Mouse (Mus musculus) ovary, adult 18-20 months (tissue): ENCODE measurements at regions not wholly inside any gene's neighbourhood (a gene's known extent, or its start where the extent isn't known, plus 50 kb on each side); places are given as distances from the start of the nearest gene placed in this dataset.

Source experiments
- DNase-seq: peaks from one replicate; pipeline ENCODE4 v3.0.0; 2022; ENCODE audit warnings: low spot score, mixed read lengths

DNA sequence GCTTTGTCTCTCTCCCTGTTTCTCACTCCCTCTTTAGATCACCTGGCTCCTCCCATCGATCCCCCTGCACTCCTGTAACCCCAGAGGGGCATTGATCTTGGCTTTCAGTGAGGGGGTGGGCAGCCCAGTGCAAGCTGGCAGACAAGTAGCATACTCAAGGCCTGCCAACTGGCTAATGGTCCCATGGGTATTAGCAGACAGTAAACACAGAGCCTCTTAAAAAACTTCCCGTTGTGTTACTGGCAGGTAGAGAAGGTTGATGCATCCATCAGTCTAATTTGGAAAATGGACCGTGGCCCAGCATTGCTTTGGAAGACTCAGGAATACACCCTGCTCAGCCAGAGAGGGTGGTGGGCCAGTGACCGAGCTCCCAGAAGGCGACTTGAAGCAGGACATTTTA, 145.0 kb downstream of the 9530068E07Rik start:
- no peak for DNase-seq

DNA sequence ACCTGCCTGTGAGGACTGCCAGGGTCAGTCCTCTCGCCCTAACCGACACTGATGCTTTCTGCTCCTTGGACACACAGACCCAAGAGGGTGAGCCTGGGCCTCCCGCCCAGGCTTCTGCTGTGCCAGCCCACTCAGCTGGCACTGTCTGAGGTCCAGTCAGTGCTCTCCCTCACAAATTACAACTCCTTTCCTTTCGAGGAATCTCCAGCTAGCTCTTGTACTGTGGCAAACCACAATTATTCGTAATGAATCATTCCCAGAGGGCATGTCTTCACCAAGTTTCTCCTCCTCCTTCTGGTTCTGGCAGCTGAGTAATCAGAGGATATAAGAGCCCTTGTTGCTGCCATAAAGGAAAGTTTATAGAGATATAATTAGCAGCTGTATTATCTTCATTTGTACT, 155.2 kb downstream of the 9530068E07Rik start:
- peak; percentile 11 for DNase-seq

DNA sequence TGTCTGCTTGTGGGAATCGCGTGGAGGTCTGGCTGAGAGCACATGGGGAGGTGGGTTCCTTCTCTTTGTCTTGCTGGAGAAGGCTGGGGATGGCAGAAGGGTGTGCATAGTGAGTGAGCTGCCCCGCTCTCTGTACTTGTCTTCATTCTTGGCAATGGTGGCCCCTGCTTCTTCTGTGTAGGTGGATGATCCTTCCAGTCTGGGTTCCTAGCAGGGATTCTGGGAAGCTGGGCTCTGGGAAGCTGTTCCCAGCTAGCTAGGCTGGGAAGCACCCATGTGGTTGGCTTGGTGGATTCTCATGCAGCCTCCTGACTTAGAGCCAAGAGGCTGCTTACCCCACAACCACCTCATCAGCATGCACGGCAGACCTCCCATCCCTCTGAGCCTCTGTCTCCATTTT, 156.6 kb downstream of the 9530068E07Rik start:
- DNase-seq, result no peak

DNA sequence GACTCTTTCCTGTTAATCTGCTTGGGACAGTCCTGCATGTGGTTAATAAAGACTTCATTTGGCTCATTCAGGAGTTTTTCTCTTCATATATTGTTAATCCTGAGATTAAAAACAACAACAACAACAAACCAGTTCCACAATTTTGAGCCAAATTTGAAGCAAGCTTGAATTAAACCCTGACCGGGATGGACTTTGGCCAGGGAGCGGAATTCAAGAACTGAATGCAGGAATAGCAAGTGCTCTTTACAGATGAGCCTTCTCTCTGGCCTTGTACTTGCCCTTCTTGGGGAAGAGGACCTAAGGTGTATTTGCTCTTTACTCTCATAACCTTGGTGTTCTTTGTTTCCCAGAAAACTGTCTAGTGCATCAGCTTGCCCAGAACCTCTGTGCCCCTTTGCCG, 161.6 kb downstream of the 9530068E07Rik start:
- DNase-seq, result no peak

DNA sequence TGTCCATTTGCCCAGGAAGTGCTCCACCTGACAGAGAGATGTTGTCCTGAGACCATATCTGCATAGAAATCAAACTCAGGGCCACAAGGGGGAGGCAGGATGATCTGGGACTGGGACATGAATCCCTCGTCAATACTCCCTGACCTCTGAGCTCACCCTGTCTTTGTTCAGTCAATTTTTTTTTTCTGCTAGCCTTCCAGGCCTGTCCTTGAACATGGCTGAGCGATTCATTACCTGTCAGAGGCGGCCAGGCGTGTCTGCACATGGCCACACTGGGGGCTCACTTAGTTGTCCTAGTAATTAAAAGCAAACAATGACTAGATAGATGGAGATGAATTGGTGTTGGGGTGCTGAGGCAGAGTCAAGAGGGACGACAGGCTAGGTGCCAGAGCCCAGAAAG, 162.6 kb downstream of the 9530068E07Rik start:
- no peak for DNase-seq

DNA sequence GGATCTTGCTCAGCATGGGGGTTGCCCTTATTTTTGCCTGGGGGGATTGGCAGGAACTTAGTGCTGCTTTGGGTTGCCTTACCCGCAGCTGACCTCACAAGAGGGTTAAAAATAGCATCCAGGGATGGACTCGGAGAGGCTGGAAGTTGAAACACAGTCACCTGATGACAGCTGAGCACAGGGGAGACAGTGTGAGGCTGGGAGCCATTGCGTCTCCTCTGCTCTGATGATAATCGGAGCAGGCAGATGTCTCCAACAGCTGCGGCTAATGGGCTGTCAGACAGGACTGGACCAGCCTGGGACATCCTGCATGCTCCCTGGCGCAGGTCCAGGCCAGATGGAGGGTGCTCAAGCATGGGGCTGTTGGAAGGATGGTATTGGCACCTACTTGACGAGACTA, 165.1 kb downstream of the 9530068E07Rik start:
- no peak for DNase-seq

DNA sequence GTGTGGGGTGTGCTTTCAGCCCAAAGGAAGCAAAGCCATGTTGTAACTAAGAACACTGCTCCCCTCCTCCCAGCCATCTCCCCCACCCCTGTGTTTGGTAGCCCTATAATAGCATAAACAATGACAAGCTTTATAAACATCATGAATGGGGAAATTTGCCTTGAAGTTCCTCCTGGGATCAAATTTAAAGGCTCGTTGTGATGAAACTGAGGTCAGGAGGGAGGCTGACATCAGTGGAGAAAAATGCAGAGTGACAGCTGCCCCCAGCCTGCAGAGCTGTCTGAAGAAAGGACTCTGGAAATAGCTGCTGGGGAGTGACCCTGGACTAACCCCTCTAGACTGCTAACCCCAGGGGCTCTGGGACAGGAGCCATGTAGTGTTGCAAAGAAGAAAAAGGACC, 169.2 kb downstream of the 9530068E07Rik start:
- DNase-seq, result no peak

DNA sequence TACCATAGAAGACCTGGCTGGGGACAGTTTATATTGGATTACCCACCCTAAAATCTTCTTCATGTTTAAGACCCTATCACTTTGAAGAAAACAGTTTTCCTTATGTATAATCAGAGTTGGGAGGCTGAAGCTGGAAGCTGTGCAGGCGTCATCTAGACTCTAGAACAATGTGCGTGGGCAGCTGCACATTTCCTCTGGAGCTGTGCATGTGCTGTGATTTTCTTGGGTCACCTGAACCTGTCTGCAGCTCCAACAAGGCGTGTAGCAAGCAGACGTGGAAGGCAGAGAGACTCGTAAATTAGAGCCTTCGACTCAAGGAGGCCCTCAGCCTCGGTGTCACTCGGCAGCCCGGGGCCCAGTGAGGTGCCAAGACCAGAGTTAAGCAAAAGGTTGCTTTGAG, 169.8 kb downstream of the 9530068E07Rik start:
- DNase-seq, result no peak

DNA sequence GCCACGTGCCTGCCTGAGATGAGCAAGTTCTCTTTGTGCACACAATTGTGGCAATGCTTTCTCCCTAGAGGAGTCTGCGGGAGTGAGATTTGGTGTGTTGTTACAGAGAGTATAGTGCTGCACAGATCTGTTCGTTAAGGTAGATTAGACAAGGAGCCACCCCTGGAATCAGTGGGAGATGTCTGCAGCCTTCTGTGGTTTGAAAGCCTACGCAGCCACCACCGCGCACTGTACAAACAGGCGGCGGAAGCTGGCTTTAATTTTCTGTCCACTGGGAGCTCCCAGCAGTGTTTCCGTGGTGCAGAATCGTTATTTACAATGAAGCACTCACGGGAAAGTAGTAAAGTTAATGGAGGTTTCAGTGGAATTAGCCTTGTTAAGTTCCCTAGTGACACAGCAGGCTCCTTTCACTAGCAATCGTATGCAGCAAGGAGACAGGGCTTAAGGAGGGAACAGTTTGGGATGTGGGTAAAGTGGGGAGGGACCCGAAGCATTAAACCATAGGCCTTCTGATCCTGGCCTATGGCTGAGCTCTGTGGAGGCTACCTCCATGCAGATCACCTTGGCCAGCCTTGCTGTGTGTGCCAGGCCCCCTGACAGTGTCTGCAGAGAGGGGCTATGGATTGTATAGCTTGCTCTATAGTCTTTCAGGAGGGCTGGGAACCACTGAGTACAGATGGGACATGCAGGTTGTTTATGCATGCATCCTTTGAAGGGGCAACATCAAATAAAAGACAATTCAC, 171.9 kb downstream of the 9530068E07Rik start:
- no peak for DNase-seq

DNA sequence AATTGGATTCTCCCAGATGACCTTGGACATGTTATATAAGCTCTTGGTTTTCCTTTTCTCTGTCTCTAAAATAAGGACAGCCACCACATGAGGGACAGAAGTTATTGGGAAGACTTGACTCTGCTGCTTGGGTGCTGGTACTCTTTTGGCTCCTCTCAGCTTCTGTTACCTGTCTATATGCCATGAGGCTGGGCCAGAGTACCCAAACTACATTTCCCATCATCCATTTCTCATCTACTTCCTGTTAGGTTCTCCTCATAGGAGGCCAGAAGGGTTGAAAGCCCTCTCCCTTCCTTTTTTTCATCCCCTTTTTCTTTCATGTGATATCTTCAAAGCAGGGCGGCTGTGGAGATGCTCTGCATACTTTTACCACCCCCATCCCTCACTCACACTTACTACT, 172.6 kb downstream of the 9530068E07Rik start:
- DNase-seq, result no peak

DNA sequence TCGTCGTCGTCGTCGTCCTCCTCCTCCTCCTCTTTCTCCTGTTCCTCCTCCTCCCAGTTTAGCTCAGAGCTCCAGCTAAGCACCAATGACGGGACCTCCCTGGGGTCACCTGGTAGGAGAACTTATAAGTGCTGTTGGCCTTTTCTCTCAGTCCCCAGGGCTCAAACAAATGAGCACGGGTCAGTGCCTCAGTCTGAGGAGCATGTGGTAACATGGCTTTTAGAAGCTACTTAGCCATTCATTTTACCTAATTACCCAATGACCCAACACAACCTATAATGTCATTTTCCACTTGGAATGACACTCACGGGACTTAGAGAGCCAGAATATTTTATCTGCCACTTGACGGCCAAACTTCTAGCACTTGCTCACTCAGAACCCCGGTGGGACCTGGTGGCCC, 173.5 kb downstream of the 9530068E07Rik start:
- DNase-seq, result no peak

DNA sequence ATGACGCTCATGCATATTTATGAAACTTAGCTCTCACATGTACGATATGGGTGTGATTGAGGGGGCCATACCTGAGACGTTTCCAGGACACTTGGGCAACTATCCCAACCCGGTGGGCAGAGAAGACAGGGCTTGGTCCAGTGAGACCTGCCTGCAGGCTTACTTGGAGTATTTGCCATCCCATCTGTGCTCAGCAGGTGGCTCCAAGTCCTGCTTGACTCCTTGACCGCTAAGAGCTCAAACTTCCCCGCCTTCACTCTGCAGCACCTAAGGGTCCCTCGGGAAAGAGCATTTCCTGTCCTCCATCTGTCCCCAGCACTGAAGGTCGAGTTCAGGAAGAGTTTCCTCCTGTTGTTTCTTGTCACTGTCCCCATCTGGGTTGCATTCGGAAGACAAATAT, 182.2 kb downstream of the 9530068E07Rik start:
- no peak for DNase-seq

DNA sequence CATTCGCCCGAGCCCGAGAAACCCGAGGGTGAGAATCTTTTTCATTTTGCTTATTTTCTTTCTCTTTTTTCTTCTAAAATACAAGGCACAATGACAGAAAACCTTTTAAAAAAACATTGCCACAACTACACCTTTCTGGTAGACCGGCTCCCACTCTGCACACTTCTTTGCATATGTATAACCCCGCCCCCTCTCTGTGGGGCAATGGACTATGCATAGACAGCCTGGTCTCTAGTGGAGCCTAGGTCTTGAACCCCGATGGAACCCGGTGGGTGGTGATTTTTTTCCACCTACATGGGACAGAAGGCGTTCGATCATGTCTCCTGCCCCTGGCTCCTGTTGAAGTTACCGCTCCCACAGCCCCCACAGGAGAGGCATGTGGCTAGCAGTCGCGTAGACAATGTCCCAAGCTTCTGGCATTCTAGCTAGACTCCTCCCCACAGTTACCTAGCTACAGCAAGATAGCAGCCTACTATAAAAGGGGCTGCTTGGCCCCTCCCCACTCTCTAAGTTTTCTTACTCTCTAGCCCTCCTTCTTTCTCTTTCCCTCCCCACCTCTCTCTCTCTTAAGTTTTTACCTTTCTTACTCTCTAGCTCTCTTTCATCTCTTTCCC, 183.6 kb downstream of the 9530068E07Rik start:
- DNase-seq, result no peak

DNA sequence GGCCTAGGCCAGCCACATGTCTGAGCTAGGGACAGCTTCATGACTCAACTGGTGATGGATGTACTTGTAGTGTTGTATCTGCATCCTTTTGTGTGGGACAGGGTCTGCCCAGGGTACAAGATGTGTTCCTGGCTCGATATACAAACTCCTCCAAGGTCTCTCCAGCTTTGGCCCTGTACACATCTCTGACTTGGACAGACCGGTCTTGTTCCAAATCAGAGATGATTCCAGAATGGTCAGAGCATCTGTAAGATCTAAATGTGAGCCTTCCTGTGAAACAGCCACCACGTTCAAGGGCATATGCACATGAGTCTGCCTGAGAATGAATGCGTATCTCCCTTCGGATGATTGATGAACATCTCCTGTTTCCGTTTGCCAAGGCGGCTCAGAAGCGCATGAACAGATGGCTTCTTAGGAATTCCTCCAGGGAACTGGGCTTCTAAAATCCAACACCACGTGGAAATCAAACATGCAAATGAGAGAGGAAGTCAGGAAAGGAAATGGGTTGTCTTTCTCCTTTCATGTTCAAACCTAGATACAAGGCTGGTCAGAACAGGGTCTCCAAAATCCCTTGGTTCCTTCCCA, 172.7 kb upstream of the Fstl4 start:
- no peak for DNase-seq

DNA sequence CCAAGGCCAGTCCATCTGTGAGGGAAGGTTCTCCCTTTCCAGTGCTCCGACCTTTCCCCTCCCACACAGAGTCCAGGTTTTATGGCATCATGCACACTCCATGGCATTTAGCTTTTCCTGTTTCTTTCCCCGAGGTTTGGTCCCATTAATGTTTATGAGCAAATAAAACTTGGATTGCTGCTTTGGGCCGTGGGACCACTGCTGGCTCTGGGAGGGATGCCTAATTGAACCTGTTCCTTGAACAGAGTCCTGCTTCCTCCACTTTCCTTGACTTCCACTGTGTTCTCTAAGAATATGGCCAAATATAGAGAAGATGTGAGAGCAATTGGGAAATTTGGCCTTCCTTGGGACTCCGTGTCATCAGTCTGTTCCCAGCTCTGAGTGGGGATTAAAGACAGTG, 170.3 kb upstream of the Fstl4 start:
- DNase-seq, result no peak

DNA sequence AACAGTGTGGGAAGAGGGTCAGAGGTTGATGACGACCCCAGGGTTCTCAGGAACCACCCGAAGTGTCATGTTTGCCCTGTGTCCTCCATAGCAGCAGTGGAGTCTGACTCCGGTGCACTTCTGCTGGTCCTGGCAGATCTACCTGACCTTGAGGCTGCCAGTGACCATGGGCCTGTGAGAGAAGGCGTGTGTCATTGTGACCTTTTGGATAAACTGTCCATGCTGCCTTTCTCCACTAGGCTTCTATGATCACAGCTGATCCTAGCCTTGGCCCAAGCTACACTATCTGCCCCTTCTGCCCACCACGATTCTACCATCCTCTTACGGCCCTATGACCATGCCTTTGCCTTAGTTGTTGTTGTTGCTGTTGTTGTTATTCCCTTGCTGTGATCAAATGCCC, 163.2 kb upstream of the Fstl4 start:
- DNase-seq, result peak; percentile 23

DNA sequence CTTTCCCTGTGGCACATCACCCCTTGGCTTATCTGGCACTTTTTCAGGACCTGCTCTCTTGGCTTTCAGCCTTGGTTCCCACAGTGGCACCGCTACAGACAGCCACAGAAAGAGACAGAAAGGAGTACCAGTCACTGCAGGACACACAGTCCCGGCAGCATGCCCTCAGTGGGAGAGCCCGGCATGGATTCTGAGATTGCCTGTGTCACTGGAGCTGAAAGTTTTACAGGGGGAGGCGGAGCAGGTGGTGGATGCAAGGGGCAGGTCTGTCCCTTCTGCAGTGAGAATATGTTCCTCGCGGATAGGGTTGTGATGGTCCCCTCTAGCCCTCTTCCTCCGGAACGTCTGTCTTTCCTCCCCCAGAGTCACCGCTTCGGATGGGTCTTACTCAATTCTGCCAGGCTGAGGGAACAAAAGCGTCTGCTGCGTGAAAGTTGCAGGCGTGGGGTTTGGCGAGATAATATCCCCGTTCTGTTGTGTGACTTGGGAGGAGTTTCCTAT, 162.3 kb upstream of the Fstl4 start:
- no peak for DNase-seq

DNA sequence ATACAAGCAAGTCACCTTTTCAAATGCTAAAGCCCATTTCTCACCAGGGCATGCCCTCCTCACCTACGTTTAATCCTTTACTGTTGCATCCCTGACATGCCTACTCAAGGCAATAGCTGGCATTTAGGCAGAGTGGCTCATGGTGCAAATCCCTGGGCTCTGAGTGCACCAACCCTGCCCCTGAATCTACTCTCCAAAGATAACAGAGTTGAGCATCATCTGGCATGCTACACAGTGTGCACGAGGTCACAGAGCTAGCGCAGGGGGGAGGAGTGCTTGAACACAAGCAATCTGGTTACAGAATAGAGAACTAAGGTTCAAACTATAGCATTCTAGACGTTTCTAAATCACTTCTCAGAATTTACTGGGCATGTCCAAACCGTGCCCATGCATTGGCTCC, 161.6 kb upstream of the Fstl4 start:
- DNase-seq, result peak; percentile 8

DNA sequence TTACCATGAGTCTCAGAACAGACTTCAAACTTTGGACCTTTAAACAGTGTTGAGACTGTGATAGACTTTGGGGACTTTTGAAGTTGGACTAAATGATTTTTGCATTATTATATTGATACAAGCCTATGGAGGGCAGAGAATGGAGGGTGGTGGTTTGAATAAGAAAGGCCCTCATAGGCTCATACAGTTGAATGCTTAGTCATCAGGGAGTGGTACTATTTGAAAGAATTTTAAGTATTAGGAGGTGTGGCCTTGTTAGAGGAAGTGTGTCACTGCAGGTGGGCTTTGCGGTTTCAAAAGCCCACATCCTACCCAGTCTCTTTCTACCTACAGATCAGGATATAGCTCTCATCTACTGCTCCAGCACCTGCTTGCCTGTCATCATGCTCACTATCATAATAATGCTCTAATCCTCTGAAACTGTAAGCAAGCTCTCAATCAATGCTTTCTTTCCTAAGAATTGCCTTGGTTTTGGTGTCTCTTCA, 153.7 kb upstream of the Fstl4 start:
- DNase-seq, result no peak

DNA sequence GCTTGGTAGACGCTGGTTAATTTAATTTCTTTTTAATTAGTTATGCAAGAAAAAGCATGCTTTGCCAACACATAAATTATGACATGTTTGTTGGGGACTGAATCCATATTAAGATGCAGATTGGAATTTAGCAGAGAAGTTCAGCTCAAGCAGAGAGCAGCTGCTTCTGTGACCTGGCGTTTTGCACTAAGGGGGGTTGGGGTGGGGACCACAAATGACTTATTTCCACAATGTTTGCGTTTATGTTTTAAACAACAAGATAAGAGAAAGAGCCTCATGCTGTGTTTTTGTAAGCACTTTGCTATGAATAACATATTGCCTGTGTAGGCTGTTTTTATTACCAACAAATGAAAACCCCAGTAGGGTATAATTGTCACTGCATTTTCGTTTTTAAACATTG, 148.8 kb upstream of the Fstl4 start:
- DNase-seq, result no peak

DNA sequence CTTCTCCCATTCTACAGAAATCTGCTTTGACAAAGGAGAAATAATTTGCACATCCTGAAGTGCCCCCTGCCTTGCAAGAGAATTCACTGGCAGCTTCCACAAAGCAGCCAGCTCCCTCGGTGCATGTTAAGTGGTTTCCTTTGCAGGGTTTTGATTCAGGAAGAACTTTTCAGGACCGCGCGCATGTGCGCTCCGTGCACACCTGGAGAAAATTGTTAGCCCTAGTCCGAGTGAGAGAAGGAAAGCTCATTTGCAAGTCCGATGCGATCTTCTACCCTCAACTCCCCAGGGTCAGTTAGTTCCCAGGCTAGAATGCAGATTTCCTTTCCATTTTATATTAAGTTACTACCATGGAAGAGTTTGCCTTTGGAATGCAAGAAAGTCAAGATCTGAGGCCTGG, 145.8 kb upstream of the Fstl4 start:
- no peak for DNase-seq

DNA sequence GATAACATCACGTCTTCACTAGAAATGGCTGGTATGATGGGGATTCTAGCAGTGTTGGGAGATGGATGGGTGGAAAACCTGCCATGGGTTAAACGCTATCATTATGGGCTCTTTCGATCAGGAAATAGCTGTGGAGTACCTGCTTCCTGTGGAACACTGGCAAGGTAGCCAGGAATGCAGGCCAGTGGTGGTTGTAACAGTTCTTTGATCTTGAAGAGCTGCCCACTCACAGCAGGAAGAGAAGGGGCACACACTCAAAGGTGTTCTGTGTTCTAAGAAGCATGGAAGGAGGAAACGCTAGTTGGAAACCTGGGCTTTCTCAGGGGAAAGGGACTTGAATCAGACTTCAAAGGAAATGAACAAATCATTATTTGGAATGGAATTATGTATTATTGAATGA, 141.6 kb upstream of the Fstl4 start:
- DNase-seq, result no peak

DNA sequence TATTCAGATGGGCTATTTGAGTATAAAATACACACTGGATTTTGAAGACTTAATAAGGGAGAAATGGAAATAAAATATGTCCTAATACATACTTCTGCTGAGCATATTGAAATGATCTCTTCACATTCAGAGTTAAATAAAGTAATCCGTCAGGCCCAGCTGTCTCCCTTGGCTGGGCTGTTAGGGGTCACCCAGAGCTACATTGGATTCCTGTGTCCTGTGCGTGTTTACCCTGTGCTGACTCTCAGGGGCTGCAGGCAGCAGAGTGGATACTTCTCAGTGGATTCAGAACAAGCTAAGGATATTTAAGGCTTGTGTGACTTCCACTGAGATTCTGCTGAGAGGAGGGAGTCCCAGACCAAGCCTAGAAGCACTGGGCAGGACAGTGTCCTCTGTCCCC, 135.6 kb upstream of the Fstl4 start:
- no peak for DNase-seq
